Mouse (Mus musculus) frontal cortex, postnatal 10 days (tissue): ENCODE data around the gene Ssx2ip.
"Not testable (repeated sequence)": the region's sequence is repeated elsewhere in the genome, so short reads cannot be mapped to it uniquely, and the experiment has no call there.

Source experiments
- DNase-seq, 2 experiments: peaks; one replicate each; pipeline ENCODE4 v3.0.0; 2022; ENCODE audit warnings: low spot score in 2 of 2, mixed read lengths in 1 of 2

The Ssx2ip gene

DNA sequence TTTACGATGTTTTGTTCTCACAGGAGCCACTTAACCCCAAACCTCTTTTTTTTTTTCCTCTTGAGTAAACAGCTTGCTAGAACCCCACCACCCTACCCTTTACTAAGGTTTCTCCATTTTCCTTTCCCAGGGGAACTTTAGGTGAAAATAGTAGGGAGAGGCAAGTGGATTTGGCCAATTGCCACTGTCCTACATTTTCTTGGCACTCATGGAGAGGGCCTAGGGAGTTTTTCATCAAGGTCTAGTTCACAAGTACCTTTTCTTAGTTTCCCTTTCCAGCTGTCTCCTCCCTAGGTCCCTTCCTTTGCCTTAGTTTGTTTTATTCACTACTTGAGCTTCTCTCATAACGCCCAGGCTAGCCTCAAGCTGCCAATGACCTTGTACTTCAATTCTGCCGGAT is 672 bp upstream of the Ssx2ip start:
- DNase-seq, result no peak

DNA sequence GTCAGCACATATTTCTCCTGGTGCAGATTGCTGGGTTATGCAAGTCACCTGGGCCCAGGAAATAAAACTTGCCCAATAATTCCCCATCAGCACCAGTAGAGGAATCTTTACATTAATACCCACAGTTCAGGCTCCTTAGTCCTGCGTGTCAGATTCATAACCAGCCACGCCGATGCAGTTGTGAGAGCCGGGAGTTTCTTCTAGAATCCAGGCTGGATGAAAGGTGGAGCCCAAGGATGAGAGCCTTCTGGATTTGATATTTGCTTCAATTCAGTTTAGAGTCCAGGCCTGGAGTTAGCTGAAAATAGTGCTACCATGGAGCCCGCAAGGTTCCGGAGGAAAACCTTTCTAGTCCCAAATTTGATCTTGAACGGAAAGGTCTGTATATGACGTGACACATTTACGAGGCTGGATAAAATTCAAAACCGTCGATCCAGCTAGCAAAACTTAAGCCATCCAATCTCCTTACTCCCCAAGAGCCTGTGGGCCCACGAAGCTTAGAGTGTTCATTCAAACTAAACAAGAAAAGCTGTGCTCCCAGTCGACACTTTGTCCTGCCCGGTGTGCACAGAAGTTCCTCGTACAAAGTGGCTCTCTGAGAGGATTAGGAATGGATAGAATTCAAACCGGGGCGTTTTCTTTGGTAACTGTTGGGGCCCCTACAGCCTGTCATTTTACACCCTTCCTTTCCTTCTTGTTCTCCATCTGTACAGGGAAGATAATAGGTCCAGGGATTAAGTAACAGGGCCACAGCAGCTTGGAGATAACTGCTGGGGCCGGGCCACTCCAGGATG is 968 bp downstream of the Ssx2ip start:
- no peak for DNase-seq

DNA sequence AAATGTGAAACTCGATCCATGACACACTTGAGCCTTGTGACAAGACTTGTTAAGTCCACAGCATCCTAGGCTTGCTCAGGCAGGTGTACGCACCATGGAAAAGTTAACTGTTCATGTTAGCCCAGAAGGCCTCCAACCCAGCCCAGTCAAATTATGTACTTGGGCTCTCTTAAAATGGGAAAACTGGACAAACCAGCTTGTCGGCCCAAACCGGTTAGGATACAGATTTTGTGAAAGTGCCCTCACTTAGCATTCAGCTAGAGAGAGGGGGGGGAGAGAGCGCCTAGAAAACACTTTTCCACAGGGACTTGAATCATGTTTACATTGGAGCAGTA is 1.5 kb downstream of the Ssx2ip start:
- no peak for DNase-seq

DNA sequence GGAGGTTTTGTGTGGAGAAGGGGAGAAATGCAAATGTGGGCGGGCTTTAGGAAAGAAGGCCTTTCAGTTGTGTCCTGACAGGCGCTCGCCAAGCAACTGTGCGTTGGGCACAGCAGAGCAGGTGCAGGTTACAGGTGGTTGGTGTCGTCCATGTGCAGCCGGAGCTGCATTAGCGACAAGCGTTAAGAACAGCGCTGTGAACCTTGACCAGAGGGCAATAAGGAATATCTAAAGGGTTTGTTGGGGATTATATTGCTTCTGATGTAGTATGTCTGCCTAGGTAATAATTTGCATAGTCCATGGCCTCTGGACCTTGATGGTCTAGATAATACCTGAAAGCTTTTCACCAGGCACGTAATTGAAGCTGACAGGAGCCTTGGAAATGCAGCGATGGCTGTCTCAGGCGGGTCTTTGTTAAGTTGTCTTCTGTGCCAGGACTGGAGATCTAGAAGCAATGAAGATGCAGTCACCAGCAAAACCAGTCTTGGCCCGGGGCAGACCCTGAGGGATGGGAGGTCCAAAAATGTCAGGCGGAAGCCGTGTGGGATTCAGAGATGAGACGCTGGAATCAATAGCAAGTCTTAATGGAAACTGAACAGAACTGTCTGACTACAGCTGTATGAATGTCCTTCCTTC is 2.8 kb downstream of the Ssx2ip start:
- DNase-seq, result no peak

DNA sequence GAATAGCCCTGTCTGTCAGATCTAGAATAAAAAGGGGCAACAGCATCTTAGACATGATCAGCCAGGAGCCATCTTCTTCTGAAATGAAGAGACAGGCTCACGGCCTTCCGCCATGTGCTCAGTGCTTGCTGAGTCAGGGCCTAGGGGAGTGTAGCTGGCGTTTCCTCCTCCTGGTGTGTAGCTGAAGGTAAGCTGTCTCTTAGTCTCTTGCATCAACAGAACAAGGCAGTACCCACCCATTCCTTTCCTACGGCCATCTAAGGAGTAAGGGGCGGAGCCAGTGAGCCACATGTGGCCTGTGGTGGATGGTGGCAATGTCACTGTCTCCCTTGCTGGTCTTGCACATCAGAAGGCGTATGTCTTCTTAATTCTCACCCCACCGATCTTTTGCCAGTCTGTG is 5.7 kb downstream of the Ssx2ip start:
- no peak for DNase-seq

DNA sequence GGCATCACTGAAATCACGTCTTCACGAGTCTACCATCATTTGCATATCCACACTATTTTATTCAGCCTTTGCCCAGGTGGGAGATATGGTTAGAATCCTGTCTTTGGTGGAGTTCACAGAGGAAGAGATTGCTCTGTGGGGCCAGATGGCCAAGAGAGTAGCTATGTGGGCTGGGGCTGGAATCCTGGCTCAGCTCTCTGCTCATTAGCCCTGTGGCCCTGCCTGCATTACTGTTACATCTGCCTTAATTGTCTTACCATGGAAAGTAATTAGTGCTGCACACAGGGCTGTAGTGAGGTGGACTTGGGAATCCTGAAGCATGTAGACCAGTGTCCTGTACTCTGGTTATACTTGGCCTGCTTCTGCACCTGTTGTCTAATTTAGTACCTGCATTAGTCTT is 7.6 kb downstream of the Ssx2ip start:
- DNase-seq, result no peak

DNA sequence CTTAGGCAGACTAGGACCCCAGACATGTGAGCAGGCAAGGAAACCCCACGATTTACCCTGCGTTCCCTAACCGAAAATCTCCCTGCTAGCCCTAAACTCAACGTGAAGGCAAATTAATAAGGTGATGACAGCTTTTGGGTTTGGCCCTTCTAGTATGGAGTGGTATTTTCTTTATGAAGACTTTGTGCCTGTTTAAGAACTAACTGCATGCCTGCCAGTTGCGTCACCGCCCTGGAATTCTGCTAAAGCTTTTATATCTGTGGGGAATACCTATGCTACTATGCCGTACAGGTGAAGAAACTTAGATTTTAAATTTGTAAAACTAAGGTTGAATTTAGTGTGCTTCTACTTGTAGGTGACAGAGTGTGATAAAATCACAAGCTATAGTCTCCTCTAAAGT is 8.0 kb downstream of the Ssx2ip start:
- DNase-seq, result no peak

DNA sequence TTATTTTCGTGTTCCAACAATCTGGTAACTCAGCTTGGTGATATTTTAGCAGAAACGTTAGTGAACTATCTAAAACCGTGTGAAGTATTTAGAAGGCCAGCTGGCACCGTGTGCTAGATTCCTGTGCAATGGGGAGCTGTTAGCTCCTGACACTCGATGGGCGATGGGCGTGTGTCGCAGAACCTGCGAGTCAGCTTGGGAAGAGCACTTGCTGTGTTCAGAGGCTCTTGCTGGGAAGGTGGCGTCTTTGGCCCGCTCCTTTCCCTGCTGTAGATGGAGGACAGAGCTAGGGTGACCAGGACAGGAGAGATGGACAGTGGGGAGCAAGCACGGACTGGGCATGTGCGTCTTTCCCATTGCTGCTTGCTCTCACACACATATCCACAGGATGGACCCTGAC is 8.6 kb downstream of the Ssx2ip start:
- DNase-seq, result no peak

DNA sequence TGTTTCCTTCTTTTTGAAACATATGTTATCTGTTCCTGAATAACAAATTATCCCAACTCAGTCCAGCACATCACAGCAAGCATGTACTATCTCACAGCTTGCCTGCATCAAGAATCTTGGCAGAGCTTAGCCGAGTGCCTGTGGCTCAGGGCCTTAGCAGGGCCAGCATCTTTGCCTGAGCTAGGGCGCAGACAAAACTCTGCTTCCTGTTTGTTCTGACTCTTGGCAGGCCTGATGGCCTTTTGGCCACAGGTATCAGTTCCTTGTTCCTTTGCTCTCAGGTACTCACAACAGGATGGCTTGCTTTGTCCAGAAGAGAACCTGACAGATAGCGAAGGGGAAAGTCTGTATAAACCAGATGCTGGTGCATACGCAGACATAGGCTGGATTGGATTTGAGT is 9.6 kb downstream of the Ssx2ip start:
- DNase-seq, result no peak

DNA sequence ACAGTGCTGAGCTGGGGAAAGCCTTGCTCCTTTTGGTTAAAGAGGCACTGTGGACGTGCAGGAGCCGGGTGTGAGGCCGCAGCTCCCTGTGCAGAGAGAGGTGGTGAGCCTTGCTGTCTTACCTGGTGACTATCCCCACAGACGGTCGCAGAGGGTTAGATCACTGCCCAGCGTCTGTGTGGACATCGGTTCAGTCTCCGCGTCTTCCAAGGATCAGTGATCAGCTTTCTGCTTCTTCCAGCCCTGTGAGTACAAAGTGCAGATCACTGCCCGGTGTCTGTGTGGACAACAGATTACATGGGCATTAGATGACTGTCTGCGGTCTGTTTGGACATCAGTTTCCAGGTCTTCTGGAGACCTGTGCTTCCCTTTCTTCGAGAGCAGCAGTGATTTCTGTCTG is 10.1 kb downstream of the Ssx2ip start:
- no peak for DNase-seq

DNA sequence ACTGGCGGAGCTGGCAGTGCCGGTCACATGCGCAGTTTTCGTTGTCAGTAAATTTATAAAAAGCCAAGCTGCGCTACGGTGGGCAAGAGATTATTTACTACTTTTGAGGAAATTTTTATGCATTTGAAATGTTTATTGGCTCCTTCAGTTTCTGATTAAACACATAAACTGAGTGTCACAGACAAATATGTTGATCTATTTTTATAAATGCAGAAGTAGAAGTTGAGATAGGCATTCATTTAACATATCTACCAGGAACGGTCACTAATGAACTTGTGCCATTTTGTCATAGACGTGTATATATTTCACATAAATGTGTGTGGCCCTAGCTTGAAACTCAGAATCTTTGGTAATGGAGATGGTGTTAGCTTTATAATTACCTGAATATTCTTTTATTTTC is 13.4 kb downstream of the Ssx2ip start:
- DNase-seq, result no peak

DNA sequence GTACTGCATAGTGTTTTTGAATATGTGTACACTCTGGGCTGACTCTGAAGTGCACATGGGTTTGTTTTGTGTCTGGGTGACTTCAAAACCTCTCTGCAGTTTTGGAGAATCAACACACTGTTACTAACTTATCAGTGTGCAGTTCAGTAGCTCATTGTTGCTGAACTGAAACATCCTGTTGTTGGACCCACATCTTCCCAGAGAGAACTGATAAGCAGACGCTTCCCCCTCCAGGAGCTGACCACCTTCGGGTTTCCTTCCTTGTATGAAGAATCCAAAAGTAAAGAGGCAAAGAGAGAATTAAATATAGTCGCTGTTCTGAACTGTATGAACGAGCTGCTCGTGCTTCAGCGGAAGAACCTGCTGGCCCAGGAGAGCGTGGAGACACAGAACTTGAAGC is 14.5 kb downstream of the Ssx2ip start:
- DNase-seq, result no peak

DNA sequence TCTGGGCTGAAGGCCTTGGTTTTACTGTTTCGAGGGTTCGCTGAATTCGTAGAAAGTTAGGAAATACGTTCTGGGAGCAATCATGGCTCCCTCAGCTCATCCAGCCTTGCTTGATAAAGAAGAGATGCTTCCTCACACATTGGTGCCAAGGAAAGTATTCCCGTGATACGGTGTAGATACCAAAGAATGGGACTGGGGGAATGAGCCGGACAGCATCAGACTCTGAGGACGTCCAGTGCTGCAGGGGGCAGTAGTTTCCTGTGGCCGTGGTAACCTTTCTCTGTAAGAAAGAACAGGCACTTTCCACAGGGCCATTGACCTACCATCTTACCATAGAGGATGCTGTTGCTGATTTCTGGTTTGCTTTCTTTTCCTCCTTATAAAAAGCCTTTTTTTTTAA is 15.1 kb downstream of the Ssx2ip start:
- DNase-seq, result no peak

DNA sequence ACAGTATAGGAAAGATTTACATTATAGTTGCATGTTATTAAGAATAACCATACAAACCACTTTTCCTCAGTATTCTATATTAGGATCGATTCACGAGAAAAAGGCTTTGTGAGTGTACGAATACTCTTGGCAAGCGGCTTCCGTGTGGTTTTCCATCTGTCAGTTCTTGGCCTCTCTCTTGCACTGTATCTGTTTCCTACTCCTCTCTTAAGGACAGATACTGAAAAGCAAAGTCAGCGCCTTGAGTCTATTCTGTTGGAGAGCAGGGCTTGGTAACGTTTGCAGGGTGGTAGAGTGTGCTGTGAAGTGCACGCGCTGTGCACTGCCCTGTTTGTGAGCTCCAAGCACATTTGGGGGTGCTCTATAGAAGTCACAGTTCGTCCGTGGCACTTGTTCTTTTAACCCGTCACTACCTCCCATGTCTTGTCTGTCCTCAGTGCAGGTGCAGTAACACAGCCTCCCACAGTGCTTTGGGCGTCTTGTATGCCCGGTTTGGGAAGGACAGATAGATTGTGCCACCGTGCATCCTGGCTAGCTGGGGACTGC is 15.6 kb downstream of the Ssx2ip start:
- DNase-seq, result no peak

DNA sequence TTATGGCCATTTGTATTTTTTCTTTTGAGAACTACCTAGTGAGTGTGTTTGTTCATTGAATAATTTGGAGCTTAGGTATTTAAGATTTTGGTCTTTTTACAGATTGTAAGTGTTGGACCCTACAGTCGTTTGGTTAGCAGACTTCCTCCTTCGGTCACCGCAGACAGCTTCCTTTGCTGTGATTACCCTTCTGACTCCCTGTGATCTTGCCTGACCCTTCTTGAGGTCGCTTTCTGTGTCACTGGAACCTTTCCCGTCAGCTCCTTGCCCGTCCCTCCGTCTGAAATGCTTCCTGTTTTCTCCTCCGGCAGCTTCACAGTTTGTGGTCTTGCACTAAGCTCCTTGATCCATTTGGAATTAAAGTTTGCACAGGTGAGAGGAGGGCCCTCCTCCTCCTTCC is 17.3 kb downstream of the Ssx2ip start:
- DNase-seq, result no peak

DNA sequence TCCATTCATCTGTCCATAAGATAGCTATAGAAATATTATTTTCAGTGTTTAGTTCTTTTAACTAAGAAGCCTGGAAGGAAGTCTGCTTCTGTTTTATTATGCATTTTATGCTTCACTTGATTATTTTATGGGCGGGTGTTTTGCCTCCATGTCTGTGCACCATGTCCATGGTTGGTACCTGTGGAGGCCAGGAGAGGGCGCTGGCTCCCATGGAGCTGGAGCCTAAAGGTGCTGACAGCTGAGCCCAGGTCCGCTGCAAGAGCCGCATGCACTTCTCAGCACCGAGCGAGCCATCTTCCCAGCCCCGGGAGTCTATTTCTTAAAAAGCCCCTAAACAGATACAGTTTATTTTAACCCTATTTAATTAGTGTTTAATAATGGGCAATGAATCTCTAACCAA is 19.3 kb downstream of the Ssx2ip start:
- DNase-seq, result no peak

DNA sequence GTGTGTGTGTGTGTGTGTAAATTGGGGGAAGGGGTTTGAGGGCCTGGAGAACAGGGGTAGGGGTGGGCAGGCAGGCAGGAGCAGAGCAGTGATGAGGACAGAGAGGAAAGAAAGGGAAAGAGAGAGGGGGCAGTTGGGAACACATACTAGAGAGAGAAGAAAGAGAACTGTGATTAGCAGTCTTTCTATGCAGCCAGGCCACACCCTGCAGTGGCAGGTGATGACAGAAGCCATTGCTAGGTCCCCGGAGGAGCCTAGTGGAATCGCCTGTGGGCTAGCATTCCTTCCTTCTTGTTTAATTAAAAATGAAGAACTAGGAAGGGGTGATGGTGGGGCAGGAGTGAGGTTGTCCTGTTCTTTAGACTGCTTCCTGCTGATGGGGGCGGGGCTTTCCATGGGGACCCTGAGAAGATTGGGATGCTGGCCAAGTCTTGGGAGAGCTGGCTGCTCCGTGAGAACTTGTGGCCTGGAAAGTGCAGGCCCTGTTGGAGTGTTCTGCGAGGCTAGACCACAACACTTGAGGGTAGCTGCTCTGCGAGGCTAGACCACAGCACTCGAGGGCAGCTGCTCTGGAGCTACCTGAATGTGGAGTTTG is 20.0 kb downstream of the Ssx2ip start:
- DNase-seq, result no peak

DNA sequence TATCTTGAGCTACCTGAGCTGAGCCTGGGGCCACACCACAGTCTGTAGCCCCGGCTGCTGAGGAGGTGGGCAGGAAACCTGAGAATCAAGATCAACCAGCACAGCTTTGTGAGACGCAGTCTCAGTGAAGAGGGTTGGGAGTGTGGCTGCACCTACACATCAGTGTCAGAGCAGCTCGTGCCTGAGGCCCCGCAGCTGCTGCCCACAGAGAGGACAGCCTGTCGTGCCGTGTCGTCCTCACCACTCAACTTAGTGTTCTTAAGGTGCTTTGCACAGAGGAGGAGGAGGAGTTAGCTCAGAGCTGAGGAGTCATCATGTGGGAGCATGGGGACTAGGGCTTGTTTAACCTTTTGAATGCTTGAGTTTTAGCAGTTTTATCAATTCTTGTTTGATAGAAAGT is 21.5 kb downstream of the Ssx2ip start:
- no peak for DNase-seq

DNA sequence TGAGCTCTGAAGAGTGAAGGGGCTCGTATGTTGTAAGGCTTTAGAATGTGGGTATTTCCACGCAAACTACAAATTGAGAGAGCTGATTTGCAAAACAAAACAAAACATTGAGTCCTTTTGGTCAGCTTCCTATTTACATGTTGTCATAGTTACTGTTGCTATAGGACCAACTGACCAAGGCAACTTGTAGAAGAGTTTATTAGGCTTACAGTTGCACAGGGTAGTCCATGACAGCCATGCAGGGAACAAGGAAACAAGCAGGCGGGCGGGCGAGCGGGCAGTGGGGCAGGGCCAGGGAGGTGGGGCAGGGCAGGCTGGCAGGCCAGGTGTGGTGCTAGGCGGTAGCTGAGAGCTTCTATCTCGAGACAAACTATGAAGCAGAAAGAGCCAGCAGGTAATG is 22.0 kb downstream of the Ssx2ip start:
- DNase-seq, result no peak

DNA sequence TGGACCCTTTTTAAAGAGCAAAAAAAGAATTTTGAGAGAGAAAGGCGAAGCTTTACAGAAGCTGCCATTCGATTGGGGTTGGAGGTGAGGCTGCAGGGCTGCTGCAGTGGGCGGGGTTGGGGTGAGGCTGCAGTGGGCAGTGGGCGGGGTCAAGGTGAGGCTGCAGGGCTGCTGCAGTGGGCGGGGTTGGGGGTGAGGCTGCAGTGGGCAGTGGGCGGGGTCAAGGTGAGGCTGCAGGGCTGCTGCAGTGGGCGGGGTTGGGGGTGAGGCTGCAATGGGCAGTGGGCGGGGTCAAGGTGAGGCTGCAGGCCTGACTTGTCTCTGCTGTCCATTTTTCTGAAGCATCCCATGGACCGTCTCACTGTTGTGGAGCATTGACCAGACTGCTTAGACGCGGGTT is 28.6 kb downstream of the Ssx2ip start:
- DNase-seq, result not testable (repeated sequence)

DNA sequence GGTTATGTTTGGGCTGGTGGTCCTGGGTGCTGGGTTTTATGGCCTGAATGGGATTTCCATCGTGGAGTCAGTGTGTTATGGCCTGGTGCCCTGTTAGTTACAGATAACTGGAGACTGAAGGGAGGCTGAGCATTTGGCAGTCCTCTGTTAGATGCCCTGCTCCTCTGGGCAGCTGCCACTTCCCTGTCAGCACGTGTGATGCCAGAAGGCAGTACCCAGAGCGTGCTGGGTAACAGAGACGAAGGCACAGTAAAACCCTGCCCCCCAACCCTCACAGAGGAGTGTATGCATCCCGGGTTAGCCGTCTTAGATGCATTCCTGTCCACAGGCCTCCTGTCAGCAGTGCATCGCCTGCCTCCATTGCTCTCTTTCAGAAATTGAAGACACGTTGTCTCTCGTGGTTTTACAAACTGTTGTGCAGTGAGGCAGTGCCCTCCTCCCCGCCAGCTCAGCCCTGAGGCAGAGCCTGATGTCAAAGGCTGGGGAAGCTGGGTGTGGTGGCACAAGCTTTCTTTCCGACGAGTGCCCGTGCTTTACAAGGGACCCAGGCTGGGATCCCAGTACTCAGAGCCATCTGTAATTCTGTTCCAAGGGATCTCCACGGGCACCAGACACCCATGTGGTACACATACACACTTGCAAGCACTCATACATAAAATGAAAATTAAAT is 29.4 kb downstream of the Ssx2ip start:
- no peak for DNase-seq

DNA sequence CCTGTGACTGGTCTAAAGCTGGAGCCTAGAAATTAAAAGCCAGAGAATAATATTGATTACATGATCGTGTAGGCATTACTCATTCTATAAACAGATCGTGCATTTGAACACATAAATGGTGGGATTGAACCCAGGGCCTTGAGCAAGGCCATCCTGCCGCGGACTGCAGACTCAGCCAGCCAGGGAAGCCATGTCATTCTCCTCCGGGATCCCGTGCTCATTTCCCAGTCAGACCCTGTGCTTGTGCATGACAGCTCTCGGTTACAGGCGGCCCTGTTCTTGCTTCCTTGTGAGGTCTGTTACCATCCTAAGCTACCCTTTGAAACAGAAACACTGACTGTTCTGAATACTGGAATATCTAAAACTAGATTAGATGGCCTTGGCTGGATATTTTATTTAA is 30.2 kb downstream of the Ssx2ip start:
- DNase-seq, result no peak

DNA sequence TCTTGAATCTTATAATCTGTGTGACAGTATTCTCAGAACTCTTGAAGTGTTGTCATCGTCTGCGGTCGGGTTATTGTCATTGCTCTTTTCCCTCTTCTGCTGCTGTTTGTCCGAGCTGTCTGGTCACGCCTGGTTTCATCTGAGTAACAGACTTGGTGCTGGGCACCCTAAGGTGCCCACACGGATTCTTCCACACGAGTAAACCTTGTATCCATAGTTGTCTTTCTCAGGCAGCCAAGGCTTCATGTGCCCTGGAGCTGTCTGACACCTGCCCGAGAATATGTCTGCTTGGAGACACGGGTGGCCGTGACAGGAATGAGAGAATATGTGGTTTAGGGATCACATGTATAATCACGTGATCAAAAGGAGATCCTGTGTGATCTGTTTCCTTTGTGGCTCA is 31.1 kb downstream of the Ssx2ip start:
- DNase-seq, result peak in 1 of 2 experiments; percentile 2
